Mouse (Mus musculus) bone marrow, adult 2 months (tissue): ENCODE measurements around the gene Epb41.

ENCODE experiments used
- CTCF ChIP-seq: fragments of 200-500 bp; IDR thresholded peaks from 2 replicates; pipeline ENCODE4 v1.5.1; 2011; ENCODE audit warnings: low read length, control low read depth; ENCODE audit not compliant: control insufficient read depth, insufficient read depth
- POLR2A ChIP-seq: fragments of 200-500 bp; IDR thresholded peaks from 2 replicates; pipeline ENCODE4 v1.6.1; 2011; ENCODE audit warnings: low read depth, mild to moderate bottlenecking, control low read depth, low read length, borderline replicate concordance; ENCODE audit not compliant: control insufficient read depth

DNA sequence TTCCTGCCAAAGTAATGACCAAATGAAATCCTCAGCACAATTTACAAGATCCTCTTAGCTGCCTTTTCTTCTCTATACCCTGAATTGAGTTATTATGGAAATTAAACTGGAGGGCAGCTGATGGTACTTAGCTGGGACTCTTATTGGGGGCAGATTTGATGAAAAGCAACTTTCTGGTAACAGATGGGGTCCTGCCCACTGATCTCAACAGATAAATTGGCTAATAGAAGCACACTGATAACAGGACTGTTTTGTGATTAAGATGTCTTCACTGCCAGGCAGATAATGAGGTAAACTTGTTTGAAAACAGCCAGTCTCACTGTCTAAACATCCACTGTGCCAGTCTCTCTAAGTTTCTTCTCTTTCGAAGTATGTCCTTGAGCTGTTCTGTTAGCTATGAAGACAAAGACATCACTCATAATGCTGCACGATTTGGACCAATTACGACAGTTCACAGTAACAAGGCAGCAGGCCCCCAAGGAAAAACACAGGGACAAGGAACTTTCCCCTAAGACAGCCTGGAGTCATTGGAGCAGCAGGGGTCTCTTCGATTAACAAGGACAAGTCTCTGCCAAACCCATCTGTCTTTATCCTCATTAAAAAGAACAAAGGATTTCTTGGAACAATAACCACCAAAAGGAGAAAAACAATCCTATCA, 92.1 kb downstream of the Epb41 start:
- TF ChIP-seq CTCF, result no peak
- no peak for TF ChIP-seq POLR2A
